Mouse (Mus musculus) heart, embryonic 14.5 days (tissue): ENCODE results near the gene Unc5c. TPM values are rescaled to one million over a fixed set of nuclear protein-coding genes. Genes with fewer than 3 reads are reported as not detected.

Experiments used
- ATAC-seq: fragments of 200-750 bp; cut with Nextera tagmentation; 2 replicates; pipeline ENCODE4 v1.8.0; 2017; ENCODE audit warnings: low read depth, moderate TSS enrichment; ENCODE audit not compliant: insufficient number of reproducible peaks, insufficient read depth, low FRiP score
- H3K27ac ChIP-seq, 2 experiments: fragments of 200-500 bp in 1 of 2; fragments of 300-500 bp in 1 of 2; sonication (generic) in 1 of 2; replicated peaks in 1 of 2; 2 replicates each; pipeline ENCODE4 v1.5.1; 2012 to 2014; ENCODE audit warnings: low read depth in 2 of 2, low read length in 2 of 2, control low read depth in 1 of 2, mild to moderate bottlenecking in 1 of 2, mixed read lengths in 1 of 2; ENCODE audit not compliant: control insufficient read depth in 1 of 2, insufficient read depth in 1 of 2
- H3K27me3 ChIP-seq: fragments of 300-500 bp; sonication (generic); 2 replicates; pipeline ENCODE4 v1.6.1; 2014; ENCODE audit warnings: mild to moderate bottlenecking, low read length, control low read depth; ENCODE audit not compliant: control insufficient read depth, insufficient read depth
- H3K36me3 ChIP-seq: fragments of 300-500 bp; sonication (generic); 2 replicates; pipeline ENCODE4 v1.6.1; 2014; ENCODE audit warnings: mild to moderate bottlenecking, control low read depth, low read length, mixed read lengths; ENCODE audit not compliant: control insufficient read depth, insufficient read depth
- H3K4me1 ChIP-seq, 2 experiments: fragments of 200-500 bp in 1 of 2; fragments of 300-500 bp in 1 of 2; sonication (generic) in 1 of 2; 2 replicates each; pipeline ENCODE4 v1.6.1; 2012 to 2014; ENCODE audit warnings: low read length in 2 of 2, control low read depth in 1 of 2, mixed read lengths in 1 of 2; ENCODE audit not compliant: control insufficient read depth in 2 of 2, insufficient read depth in 2 of 2
- H3K4me2 ChIP-seq: fragments of 300-500 bp; sonication (generic); 2 replicates; pipeline ENCODE4 v1.6.1; 2014; ENCODE audit warnings: mild to moderate bottlenecking, low read length
- H3K4me3 ChIP-seq, 2 experiments: fragments of 200-500 bp in 1 of 2; fragments of 300-500 bp in 1 of 2; sonication (generic) in 1 of 2; 2 replicates each; pipeline ENCODE4 v1.5.1; 2012 to 2014; ENCODE audit warnings: low read length in 2 of 2, mild to moderate bottlenecking in 2 of 2, control low read depth in 1 of 2, low read depth in 1 of 2, moderate library complexity in 1 of 2; ENCODE audit not compliant: control insufficient read depth in 1 of 2, insufficient read depth in 1 of 2
- H3K9ac ChIP-seq: fragments of 300-500 bp; sonication (generic); 2 replicates; pipeline ENCODE4 v1.6.1; 2014; ENCODE audit warnings: mild to moderate bottlenecking, low read length
- H3K9me3 ChIP-seq: fragments of 300-500 bp; sonication (generic); 2 replicates; pipeline ENCODE4 v1.6.1; 2016; ENCODE audit warnings: low read length, control low read depth; ENCODE audit not compliant: control insufficient read depth
- WGBS: fragments of 180-500 bp; shearing (Covaris S2); extraction: QIAGEN DNeasy Blood & Tissue Kit; methylation state at CpG from one replicate; pipeline ENCODE4 v1.1.7; 2014; 5-methylcytosine and 5-hydroxymethylcytosine counted together
- polyA plus RNA-seq: library from polyadenylated mRNA; unstranded; fragments of >200 nt; fragmentation: Nextera tagmentation; extraction: Ambion mirVana; gene quantifications from 2 replicates; pipeline ENCODE4 v1.2.1, GENCODE M21; 2014

Unc5c gene
- polyA plus RNA-seq, 1 experiment from 2014 or later: 3.4 TPM

DNA sequence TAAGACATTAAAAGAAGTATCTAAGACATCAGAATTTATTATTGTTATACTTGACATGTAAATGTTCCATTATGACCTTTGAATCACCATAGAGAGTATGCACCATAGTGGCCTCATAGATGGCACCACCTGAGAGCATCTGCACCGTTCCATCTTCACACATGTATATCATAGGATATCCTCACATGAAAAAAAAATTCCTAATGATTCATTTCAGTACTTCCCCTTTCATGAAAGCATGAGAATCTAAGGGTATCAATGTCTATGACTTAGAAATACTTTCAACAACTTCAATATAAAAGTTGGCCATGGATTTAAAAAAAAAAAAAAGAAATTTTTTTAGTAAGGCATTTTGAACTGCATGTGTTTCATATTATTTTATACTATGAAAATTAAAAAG is 25.6 kb downstream of the Unc5c start:
- WGBS: 82% methylated on average over 1 of the region's 1 CpGs
- peaks cover 5 to 14% of the 10 kb centered on the region in 2 experiments; a peak in 3 of 4 replicates for H3K4me1 ChIP-seq
- H3K4me2 ChIP-seq: no peak overlapping the region
- no peaks in the 10 kb centered on the region for H3K27me3 ChIP-seq
- H3K4me3 ChIP-seq: no peak overlapping the region
- no peak overlapping the region for H3K9ac ChIP-seq
- no peaks in the 10 kb centered on the region for H3K9me3 ChIP-seq
- H3K27ac ChIP-seq: no peak overlapping the region
- no peaks in the 10 kb centered on the region for H3K36me3 ChIP-seq
- ATAC-seq: no peak

DNA sequence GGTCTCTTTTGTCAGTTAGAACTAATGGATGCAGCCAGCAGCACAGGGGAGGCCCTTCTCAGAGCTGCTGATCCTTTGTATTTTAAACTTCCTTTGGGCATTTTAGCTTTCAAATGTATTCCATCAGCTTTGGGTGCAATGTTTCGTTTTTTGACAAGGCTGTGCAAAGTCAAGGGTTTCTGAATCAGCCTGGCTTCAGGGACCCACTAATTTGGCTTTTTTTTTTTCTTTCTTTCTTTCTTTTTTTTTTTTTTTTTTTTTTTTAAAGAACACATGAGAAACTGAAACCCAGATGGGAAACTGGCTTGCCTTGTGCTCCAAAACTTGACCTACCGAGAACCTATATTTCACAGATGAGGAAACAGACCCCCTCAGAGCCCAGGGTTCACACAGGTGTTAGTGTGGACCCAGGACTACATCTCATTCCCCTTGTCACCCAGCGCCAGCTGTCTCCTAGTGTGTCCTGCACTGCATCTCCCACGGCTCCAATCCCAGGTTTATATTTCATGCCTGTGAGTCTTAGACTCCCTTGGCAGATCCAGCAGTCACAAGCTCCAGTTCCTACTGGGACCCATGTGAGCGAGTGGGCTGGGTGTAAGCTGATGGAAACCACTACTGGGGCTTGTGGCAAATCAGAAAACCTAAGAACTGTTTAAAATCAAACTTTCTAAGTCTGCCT is 26.4 kb downstream of the Unc5c start:
- Histone ChIP-seq H3K4me1 (peaks cover 5 to 14% of the 10 kb centered on the region in 2 experiments; a peak in 3 of 4 replicates), H3K4me3 (no peak overlapping the region), H3K27me3 (no peaks in the 10 kb centered on the region), H3K9me3 (no peaks in the 10 kb centered on the region), H3K36me3 (no peaks in the 10 kb centered on the region), H3K9ac (no peak overlapping the region; the same call in 1 of the 2 replicates), H3K4me2 (peak overlapping the region; percentile 49), H3K27ac (peak overlapping the region; percentile 77 to 81)
- WGBS: 36% methylated on average over 5 of the region's 5 CpGs
- ATAC-seq: peak; percentile 39; the same call in 1 of the 2 replicates

DNA sequence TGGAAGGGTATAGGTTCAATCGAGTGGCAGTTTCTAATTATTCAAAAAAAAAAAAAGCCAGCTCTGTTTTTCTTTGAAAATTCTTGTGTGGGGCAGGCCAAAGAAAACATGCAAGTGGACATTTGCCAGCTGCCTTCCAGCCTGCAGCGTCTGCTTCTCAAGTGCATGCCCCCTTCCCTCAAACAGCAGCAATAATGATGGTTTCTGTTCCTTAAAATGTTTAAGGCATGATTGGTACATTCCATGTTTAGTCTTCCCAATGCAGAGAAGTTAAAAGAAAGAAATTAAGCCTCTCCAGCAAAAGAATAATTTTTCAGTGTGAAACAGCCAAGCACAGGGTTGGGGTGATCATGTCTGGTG is 26.9 kb downstream of the Unc5c start:
- Histone ChIP-seq H3K4me1 (peaks cover 5 to 14% of the 10 kb centered on the region in 2 experiments; a peak in 3 of 4 replicates), H3K9ac (no peak overlapping the region), H3K9me3 (no peaks in the 10 kb centered on the region), H3K4me3 (no peak overlapping the region), H3K36me3 (no peaks in the 10 kb centered on the region), H3K27ac (peak overlapping the region in 1 of 2 experiments; percentile 81; a peak in 2 of 4 replicates), H3K27me3 (no peaks in the 10 kb centered on the region), H3K4me2 (peak overlapping the region; percentile 49)
- 33% methylated on average over 2 of the region's 2 CpGs for WGBS
- ATAC-seq: no peak

DNA sequence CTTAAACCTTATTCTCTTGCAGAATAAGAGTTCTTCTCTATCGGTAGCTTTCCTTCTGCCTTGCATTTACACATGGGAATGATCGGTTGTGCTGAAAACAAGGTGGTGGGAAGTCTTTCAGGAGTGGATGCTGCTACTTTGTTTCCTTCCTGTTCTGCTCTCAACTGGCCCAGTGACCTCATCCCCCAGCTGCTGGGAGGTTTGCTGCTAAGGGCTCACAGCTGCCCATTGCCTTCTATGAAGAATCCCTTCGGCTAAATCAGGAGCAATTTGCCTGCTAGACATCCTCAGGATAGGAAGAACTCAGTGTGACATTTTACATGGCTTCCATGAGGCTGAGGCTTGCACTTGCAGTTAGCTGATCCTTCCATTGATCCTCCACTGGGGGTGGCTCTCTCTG is 28.0 kb downstream of the Unc5c start:
- peaks cover 5 to 14% of the 10 kb centered on the region in 2 experiments; a peak in 3 of 4 replicates for H3K4me1 ChIP-seq
- H3K36me3 ChIP-seq: no peaks in the 10 kb centered on the region
- H3K9me3 ChIP-seq: no peaks in the 10 kb centered on the region
- 47% methylated on average over 3 of the region's 3 CpGs for WGBS
- H3K9ac ChIP-seq: no peak overlapping the region
- H3K27me3 ChIP-seq: no peaks in the 10 kb centered on the region
- H3K4me2 ChIP-seq: no peak overlapping the region
- ATAC-seq: no peak
- peak overlapping the region; percentile 12 to 33; a peak in 2 of 4 replicates for H3K27ac ChIP-seq
- H3K4me3 ChIP-seq: no peak overlapping the region

DNA sequence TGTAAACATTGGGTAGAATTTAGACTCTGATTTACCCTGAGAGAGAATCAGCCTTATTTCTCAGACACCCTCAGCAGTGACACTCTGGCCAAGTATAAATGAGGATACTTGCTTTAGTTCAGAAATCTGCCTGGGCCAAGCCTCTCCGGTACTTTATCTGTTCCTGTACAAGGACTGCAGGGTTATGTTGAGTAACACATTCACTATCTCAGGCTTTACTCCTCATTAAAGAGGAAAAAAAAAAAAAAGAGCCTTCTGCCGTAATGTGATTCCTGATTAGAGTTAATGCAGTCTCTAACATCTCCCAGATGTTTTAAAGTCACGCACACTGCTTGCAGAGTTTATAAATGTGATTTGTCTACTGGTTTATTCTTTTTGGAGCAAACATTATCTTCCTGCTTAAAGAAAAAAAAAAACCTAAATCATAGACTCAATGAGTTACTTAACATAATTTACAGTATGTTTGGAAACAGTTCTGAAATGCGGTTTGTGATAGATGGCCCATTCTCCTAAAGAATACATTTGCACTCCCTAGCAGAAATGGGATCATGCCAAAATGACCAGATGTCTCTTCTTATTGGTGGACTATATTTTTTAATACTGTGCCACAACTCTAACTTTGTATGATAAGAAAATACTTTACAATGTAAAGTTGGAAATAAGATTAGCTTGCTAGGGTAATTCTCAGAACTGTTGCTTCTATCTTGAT is 33.5 kb downstream of the Unc5c start:
- no peak overlapping the region for H3K9ac ChIP-seq
- H3K4me3 ChIP-seq: no peak overlapping the region
- ATAC-seq: no peak
- H3K4me2 ChIP-seq: no peak overlapping the region
- H3K9me3 ChIP-seq: no peaks in the 10 kb centered on the region
- H3K27ac ChIP-seq: no peak overlapping the region
- no peaks in the 10 kb centered on the region for H3K27me3 ChIP-seq
- 34% methylated on average over 4 of the region's 4 CpGs for WGBS
- H3K4me1 ChIP-seq: peaks cover 0 to 5% of the 10 kb centered on the region in 2 experiments; a peak in 1 of 4 replicates
- H3K36me3 ChIP-seq: no peaks in the 10 kb centered on the region

DNA sequence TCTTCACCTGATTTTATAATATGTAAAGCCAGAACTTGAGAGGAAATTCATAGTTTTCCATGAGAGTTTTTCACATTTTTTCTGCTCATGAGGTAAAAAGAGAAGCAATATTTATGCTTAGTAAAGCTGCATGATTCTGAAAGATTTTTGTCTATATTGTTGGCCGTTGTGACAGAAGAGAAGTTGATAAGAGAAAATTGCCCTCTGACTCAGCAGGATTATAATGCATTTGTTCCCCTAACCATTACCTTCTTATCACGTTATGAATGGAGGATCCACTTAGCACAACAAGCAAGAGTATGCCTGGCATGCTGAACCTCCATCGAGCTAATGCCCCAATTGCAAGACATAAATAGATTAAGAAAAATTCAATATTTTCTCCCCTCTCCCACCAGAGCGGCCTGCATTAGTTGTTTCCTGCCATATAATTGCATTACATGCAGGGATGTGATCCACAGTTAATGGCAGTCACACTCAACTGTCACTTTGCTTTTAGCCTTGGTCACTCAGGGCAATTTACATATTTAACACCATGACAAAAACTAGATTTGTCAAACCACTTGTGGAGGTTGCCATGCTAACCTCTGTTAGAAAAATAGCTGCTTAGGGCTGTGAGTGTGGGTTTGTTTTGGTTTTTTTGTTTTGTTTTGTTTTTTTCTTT is 37.0 kb downstream of the Unc5c start:
- ATAC-seq: no peak
- H3K36me3 ChIP-seq: no peaks in the 10 kb centered on the region
- H3K27me3 ChIP-seq: no peaks in the 10 kb centered on the region
- H3K27ac ChIP-seq: no peak overlapping the region
- WGBS: 27% methylated on average over 4 of the region's 4 CpGs
- H3K4me3 ChIP-seq: no peak overlapping the region
- H3K9ac ChIP-seq: no peak overlapping the region
- H3K9me3 ChIP-seq: no peaks in the 10 kb centered on the region
- no peak overlapping the region for H3K4me2 ChIP-seq
- H3K4me1 ChIP-seq: peaks cover 0 to 5% of the 10 kb centered on the region in 2 experiments; a peak in 1 of 4 replicates

DNA sequence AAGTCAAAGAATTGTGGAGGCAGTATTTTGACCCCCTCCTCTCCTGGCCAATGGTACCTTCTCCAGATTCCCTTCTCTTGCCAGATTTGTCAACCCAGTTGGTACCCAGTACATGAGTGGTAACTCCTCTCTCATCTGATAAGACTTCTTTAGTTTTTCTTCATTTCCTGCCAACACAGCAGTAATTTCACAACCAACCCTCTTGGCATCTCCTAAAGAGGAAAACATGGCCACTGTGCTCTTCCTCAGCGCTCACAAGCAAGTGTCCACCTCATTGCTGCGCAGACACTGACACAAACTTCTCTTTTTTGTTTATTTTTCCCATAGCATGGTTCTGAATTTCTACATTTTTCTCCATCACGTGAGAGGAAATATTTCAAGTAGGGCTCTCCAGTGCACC is 38.3 kb downstream of the Unc5c start:
- H3K27me3 ChIP-seq: no peaks in the 10 kb centered on the region
- no peak for ATAC-seq
- no peak overlapping the region for H3K27ac ChIP-seq
- peaks cover 0 to 5% of the 10 kb centered on the region in 2 experiments; a peak in 1 of 4 replicates for H3K4me1 ChIP-seq
- H3K4me3 ChIP-seq: no peak overlapping the region
- WGBS: 85% methylated on average over 3 of the region's 3 CpGs
- no peak overlapping the region for H3K4me2 ChIP-seq
- H3K9ac ChIP-seq: no peak overlapping the region
- no peaks in the 10 kb centered on the region for H3K9me3 ChIP-seq
- H3K36me3 ChIP-seq: no peaks in the 10 kb centered on the region
